Comparison of ENCODE assay signal across 17 mouse cellular contexts in the genomic region with DNA sequence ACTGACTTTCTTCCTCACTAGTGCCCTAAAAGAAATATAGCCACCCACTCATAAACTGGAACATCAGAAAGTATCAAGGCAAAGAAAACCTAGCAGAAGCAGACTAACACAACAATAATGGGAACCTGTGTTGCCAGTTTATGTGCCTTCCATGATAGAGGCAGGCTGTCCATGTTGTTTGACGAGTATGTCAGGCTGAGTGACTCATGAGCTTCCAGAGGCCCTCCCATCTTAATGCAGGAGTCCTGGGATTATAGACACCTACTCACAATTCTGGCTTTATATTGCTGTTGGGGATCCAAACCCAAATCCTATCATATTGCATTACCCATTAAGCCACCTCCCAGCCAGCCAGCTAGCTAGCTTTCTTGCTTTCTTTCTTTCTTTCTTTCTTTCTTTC.
"Had no signal": no experiment of that assay in that cellular context is flagged by ENCODE, and none has a peak within 500 bp of the region (broad histone marks: within the 10 kb centered on the region; RNA-seq: fewer than 3 reads in every experiment).

No protein-coding gene starts in this region.

- ATAC-seq: intestine, postnatal 0 days; liver, postnatal 0 days; lung, postnatal 0 days had no signal

- DNase-seq: kidney, adult 2 months; kidney, postnatal 25 days; layer of hippocampus, adult 9-11 months; liver, postnatal 0 days; lung, embryonic 14.5 days; midbrain, embryonic 14.5 days; right cerebral cortex, adult 18-20 months; right cerebral cortex, postnatal 14 days; right cerebral cortex, postnatal 4 days; thymus, adult 2 months; thymus, postnatal 14 days had no signal

- H3K4me2 ChIP-seq: lung, embryonic 14.5 days had no signal

- H3K9ac ChIP-seq: liver, embryonic 14.5 days; liver, postnatal 0 days; lung, embryonic 14.5 days had no signal

- H3K27ac ChIP-seq: kidney, postnatal 0 days; layer of hippocampus, adult 2 months; liver, embryonic 14.5 days; macrophage had no signal

- H3K4me3 ChIP-seq: layer of hippocampus, adult 2 months had no signal
